Mouse (Mus musculus) heart, embryonic 16.5 days (tissue): ENCODE results near the gene Pirb. TPM values are rescaled to one million over a fixed set of nuclear protein-coding genes. Genes with fewer than 3 reads are reported as not detected.

ENCODE experiments used
- polyA plus RNA-seq: library from polyadenylated mRNA; unstranded; fragments of >200 nt; fragmentation: Nextera tagmentation; extraction: Ambion mirVana; gene quantifications from 2 replicates; pipeline ENCODE4 v1.2.1, GENCODE M21; 2015

Gene Pirb
- polyA plus RNA-seq, 1 experiment from 2014 or later = 1.3 TPM

Other genes with a start within 250 kb of the Pirb start
- gene Tarm1, start 217.8 kb downstream of the Pirb start, polyA plus RNA-seq = not detected in 2 replicates
- gene Oscar, start 104.2 kb downstream of the Pirb start, polyA plus RNA-seq = 0.27 TPM in 1 of 2 replicates, not detected in the other
- gene Ndufa3, start 103.0 kb downstream of the Pirb start, polyA plus RNA-seq = 644 and 753 TPM in 2 replicates
- 15.6 and 17.0 TPM in 2 replicates for gene Tfpt, start 90.5 kb downstream of the Pirb start, polyA plus RNA-seq
- gene Prpf31, start 90.4 kb downstream of the Pirb start, polyA plus RNA-seq = 60.8 and 62.2 TPM in 2 replicates
- gene Cnot3, start 75.1 kb downstream of the Pirb start, polyA plus RNA-seq = 29.9 and 32.9 TPM in 2 replicates
- gene Leng1, start 54.6 kb downstream of the Pirb start, polyA plus RNA-seq = 20.5 and 22.3 TPM in 2 replicates
- 7.0 and 7.3 TPM in 2 replicates for gene Tmc4, start 42.8 kb downstream of the Pirb start, polyA plus RNA-seq
- 207 and 237 TPM in 2 replicates for gene Tsen34, start 27.5 kb downstream of the Pirb start, polyA plus RNA-seq
- gene Mboat7, start 26.9 kb downstream of the Pirb start, polyA plus RNA-seq = 35.8 and 37.8 TPM in 2 replicates
- 814 and 845 TPM in 2 replicates for gene Rps9, start 16.4 kb downstream of the Pirb start, polyA plus RNA-seq
- gene Gm15448, start 105.3 kb upstream of the Pirb start, polyA plus RNA-seq = not detected in 2 replicates
- gene Pira2, start 124.7 kb upstream of the Pirb start, polyA plus RNA-seq = 0.30 and 0.32 TPM in 2 replicates
- 0.24 and 0.28 TPM in 2 replicates for gene Gm14548, start 177.7 kb upstream of the Pirb start, polyA plus RNA-seq
- gene Lilra6, start 195.1 kb upstream of the Pirb start, polyA plus RNA-seq = 0.24 and 0.33 TPM in 2 replicates